Mouse (Mus musculus): ENCODE data around the gene Nr2c2ap.

GRCm38 (mm10) chr8:70147678-70148607, 16.8 kb downstream of the Nr2c2ap start:
- no peak for TF ChIP-seq POLR2A (IDR thresholded peaks at IDR 0.05; ENCODE audit: insufficient read depth, low read depth, low read length)
- TF ChIP-seq CTCF (IDR thresholded peaks at IDR 0.05) = no peak
- no peak for TF ChIP-seq EP300 (IDR thresholded peaks at IDR 0.05; ENCODE audit: insufficient read depth, low read depth, low read length)
